Mouse (Mus musculus) ovary, adult 2 months (tissue): ENCODE data around the gene Cdc42ep1. TPM values are rescaled to one million over a fixed set of nuclear protein-coding genes. Genes with fewer than 3 reads are reported as not detected.

ENCODE experiments used
- polyA plus RNA-seq: library from polyadenylated mRNA; depleted of rRNA; stranded (reverse); fragments of >200 nt; gene quantifications from 2 replicates; pipeline ENCODE4 v1.2.3, GENCODE M21; 2012; rRNA removed

Gene Cdc42ep1
- polyA plus RNA-seq: 87.7 and 89.8 TPM in 2 replicates

DNA sequence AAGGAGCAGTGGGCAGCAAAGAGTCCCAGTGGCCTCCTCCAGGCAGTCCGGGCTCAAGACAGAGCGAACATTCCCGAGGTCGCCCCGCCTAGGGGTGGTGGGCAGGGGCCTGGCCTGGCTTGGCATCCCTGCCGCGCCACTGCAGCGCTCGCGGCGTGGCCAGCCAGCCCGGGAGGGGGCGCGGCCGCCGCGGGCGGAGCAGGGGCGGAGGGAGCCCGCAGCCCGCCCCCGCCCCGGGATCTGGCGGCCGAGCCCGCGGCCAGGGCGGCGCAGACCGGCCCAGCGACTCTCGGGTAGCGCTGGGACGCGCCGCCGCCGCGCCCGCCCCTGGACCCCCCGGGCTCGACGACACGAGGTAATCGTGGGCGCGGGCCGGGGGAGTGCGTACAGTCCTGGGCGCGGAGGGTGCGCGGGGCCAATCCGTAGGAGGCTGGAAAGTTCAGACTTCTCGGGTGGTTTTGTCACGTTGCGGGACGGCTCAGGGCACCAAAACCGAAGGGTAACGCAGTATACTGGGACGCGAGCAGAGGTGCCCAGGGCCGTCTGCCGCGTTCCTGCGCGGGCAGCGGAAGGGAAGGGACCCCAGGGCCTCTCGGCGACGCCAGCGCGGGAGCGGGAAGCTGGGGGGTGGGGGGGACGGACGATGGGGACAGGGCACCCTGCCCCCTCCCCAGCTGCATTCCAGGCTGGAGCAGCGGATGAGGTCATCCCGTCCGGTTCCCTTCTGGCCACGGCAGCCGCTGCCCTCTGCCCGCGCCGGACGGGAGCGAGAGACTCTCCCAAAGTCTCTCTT is at the start of gene Cdc42ep1:
Gene Cdc42ep1, plus strand, starts transcription at position 254 of the 793 bp plus-strand sequence.

DNA sequence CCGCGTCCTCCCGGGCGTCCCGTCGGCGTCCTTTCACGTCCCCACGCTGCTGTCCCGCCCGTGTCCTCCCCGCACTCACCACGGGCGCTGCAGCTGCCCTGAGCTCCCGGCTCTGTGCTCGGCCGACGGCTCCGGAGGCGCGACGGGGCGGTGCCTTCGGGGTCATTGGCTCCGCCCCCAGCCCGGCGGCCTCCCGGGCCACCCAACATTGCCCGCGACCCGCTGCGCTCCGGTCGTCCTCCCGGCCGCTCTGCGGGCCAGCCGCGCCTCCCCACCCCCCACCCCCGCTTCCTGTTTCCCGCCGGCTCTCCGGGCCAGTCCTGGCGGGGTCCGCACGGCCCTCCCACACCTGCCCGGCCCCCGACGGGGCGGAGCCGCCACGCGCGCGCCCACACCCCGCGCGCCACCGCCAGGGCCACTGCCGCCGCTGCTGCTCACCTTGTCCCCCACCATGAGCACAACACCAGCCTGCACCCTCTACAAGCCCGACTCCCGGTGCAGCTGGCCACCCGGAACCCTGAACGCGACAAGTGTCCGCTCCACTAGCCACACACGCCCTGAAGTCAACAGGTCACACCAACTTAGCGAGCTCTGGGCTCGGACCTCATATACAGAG is 39.5 kb upstream of the Cdc42ep1 start, which contains the start of gene Card10:
Gene Card10, minus strand, starts transcription at position 267 of the 616 bp plus-strand sequence.

DNA sequence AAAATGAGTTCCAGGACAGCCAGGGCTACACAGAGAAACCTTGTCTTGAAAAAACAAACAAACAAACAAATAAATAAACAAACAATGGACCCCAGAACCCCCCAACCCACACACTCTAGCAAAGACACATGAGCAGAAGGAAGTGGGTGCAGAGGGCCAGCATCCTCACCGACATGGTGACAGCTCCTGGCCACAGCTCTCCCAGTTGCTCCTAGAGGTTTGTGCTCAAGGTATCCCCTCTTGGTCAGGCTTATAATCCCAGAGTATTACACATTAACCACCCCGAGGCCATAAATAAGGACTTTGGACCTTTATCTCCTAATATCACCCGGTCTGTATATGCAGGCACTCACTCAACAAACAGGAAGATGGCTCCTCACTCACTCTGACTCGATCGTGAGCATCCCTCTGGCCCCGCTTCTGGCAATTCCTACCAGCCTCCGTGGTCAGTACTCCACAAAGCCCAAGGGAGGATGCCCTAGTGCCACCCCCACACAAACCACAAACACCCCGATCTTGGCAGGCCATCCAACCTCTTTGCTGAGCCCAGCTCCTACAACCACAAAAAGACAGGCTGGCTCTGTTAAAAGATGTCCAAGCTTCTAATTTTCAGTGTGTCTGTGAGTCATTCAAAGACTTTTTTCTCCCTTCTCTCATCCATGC is 13.0 kb downstream of the Cdc42ep1 start, which contains the start of gene Lgals2:
Gene Lgals2, minus strand, starts transcription at position 227 of the 663 bp plus-strand sequence.

DNA sequence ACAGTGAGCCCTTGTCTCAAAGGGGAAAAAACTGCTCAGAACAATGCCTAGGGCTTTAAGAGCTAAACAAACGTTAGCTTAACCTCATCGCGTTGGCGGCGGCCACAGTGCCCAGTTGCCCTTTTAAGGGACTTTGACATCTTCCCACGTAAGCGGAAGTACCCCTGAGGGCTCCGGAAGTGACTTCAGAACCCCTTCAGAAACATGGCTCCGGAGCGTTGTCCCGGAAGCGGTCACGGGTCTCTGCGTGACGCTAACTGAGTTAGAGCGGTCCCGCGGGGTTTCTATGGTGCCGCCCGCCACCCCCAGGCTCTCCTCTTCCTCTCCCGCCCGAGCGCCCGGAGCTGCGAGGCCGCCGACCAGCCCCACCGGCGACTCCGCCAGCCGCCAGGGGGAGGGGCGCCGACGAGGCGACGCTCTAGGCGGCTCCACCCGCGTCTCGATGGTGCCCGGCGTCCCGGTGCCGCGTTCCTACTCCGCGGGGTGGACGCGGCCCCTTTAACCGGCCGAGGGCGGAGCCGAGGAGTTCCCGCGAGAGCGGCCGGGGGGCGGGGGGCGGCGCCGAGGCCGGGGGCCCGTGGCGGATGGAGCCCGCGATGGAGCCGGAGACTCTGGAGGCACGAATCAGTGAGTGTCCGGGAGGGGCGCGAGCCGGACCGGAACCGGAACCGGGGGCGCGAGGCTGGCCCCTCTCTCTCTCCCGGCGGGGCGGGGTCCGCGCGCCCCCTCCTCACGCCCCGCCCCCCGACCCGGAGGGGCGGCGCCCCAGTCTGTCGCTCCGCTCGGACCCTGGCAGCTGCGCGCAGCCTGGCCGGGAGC is 34.8 kb downstream of the Cdc42ep1 start, which contains the start of gene Gga1:
Gene Gga1, plus strand, starts transcription at position 200 of the 819 bp plus-strand sequence.

GRCm38 (mm10) chr15:78899409-78899739 is 57.0 kb downstream of the Cdc42ep1 start, which contains the start of gene Gm49510:
TSS of gene Gm49510 (plus strand) at chr15:78899667.

DNA sequence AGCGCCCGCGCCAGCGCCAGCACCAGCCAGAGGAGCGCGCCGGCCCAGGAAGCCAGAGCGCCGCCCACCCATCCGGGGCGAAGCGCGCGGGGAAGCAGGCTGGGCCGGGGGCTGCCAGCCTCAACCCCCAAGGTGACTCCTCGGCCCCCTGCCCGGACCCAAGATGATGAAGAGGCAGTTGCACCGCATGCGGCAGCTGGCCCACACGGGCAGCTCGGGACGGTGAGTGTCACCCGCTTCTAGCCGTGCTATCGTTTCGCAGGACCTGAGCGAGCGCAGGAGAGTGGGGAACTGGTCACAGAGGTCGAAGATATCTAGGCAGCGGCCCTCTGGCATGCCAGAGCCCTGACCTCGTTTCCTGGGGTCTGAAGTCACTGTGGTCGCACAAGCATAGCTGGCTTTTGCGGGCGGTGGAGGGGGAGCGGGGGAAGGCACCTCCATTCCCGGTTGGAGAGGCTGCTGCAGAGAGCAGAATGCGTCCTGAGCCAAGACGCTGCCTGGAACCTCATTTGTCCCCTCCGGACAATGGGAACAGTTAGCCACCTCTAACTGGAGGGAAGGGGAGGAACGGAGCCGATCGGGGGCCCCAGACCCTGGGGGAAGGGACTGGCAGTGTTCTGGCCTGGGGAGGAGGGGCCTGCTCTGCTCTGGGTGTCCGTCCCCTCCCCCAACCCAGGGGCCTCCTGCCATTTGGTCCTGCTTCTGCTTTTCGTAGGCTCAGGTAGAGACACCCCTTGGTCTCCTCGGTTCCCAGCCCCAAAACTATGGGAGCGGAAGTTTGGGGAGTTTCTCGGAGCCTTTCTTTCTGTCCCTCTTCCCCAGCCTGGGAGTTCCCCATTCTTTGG is 57.5 kb downstream of the Cdc42ep1 start, which contains the start of gene Sh3bp1:
Gene Sh3bp1, plus strand, starts transcription at position 29 of the 845 bp plus-strand sequence.

Other genes with a start within 250 kb of the Cdc42ep1 start
- gene Cyth4, start 245.6 kb upstream of the Cdc42ep1 start, polyA plus RNA-seq: 36.0 and 41.9 TPM in 2 replicates
- 0.58 and 0.59 TPM in 2 replicates for gene Elfn2, start 123.9 kb upstream of the Cdc42ep1 start, polyA plus RNA-seq
- gene Mfng, start 69.1 kb upstream of the Cdc42ep1 start, polyA plus RNA-seq: 27.2 and 31.3 TPM in 2 replicates
- 36.1 and 41.4 TPM in 2 replicates for gene Card10, start 39.6 kb upstream of the Cdc42ep1 start, polyA plus RNA-seq
- gene Lgals2, start 12.9 kb downstream of the Cdc42ep1 start, polyA plus RNA-seq: 8.4 and 10.5 TPM in 2 replicates
- gene Gga1, start 34.6 kb downstream of the Cdc42ep1 start, polyA plus RNA-seq: 103 and 120 TPM in 2 replicates
- gene Gm49510, start 57.0 kb downstream of the Cdc42ep1 start, polyA plus RNA-seq: 0.07 and 0.26 TPM in 2 replicates
- 93.4 and 135 TPM in 2 replicates for gene Sh3bp1, start 57.1 kb downstream of the Cdc42ep1 start, polyA plus RNA-seq
- gene Pdxp, start 71.3 kb downstream of the Cdc42ep1 start, polyA plus RNA-seq: 22.4 and 31.3 TPM in 2 replicates
- 549 and 769 TPM in 2 replicates for gene Lgals1, start 84.1 kb downstream of the Cdc42ep1 start, polyA plus RNA-seq
- gene Nol12, start 92.3 kb downstream of the Cdc42ep1 start, polyA plus RNA-seq: 27.1 and 31.5 TPM in 2 replicates
- 107 and 117 TPM in 2 replicates for gene Triobp, start 105.1 kb downstream of the Cdc42ep1 start, polyA plus RNA-seq
- gene H1f0, start 185.8 kb downstream of the Cdc42ep1 start, polyA plus RNA-seq: 134 and 223 TPM in 2 replicates
- 2.7 and 3.4 TPM in 2 replicates for gene Galr3, start 199.3 kb downstream of the Cdc42ep1 start, polyA plus RNA-seq
- gene Ankrd54, start 220.3 kb downstream of the Cdc42ep1 start, polyA plus RNA-seq: 95.6 and 99.9 TPM in 2 replicates
- 207 and 263 TPM in 2 replicates for gene Eif3l, start 232.6 kb downstream of the Cdc42ep1 start, polyA plus RNA-seq